Mouse (Mus musculus) lung, adult 2 months (tissue): ENCODE measurements at regions not wholly inside any gene's neighbourhood (a gene's known extent, or its start where the extent isn't known, plus 50 kb on each side); places are given as distances from the start of the nearest gene placed in this dataset.

ENCODE experiments used
- CTCF ChIP-seq: fragments of 200-500 bp; IDR thresholded peaks from 2 replicates; pipeline ENCODE4 v1.5.1; 2011; ENCODE audit warnings: mild to moderate bottlenecking, low read length, control low read depth; ENCODE audit not compliant: insufficient read depth
- POLR2A ChIP-seq: fragments of 200-500 bp; IDR thresholded peaks from 2 replicates; pipeline ENCODE4 v1.6.1; 2011; ENCODE audit warnings: low read depth, mild to moderate bottlenecking, control low read depth, low read length, borderline replicate concordance; ENCODE audit errors: extremely low read depth

DNA sequence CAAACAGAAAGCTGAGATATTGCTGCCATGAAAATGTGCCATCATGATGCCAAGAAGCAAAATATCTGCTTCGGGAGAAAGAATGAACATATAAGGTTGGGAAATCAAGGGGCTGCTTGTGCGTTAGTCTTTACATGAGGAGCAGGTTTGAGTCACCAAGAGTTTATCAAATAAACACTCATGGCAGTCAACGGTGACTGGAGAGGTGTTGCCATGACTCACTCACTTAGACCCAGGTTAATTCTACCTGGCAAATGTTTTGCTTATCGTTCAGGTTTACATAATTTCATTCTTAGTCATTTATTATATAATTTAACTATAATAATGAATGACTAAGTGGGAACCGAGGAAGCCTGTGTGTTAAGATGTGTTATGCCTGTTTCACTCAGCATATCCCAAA is 85.2 kb upstream of the Atp2b1 start:
- TF ChIP-seq POLR2A, result no peak
- no peak for TF ChIP-seq CTCF
